Mouse (Mus musculus) mature B cell (primary cell): ENCODE results near the gene Spcs2.

ENCODE experiments used
- in situ Hi-C: fragments of 300-500 bp; cut with MboI; formaldehyde crosslinking; loops from 2 replicates; pipeline ENCODE4 v1.14.3; 2019

The Spcs2 gene

DNA sequence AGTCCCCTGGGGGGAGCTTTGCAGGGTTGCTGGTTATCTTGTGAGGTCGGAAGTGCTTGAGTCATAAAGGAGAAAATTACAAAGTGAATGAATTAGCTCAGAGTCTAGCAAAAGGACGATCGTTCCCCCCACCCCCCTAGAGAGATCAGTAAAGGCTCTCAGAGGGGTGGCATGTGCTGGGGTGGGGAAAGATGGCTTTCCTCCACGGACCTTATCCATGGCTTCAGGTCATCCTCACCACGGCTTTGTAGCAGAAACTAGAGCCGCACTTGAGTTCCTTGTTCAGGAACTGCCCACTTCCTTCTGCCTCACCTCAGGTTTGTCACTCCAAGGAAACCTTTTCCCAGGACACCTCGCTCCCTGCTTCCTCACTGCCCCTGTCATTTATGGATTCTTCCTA is at the start of gene Spcs2:
TSS of gene Spcs2 (minus strand) at position 101 of the 400 bp plus-strand sequence.
- in situ Hi-C loops = no loop called here

GRCm38 (mm10) chr7:99911038-99911437 is 47.8 kb upstream of the Spcs2 start:
- in situ Hi-C loops = no loop called here

DNA sequence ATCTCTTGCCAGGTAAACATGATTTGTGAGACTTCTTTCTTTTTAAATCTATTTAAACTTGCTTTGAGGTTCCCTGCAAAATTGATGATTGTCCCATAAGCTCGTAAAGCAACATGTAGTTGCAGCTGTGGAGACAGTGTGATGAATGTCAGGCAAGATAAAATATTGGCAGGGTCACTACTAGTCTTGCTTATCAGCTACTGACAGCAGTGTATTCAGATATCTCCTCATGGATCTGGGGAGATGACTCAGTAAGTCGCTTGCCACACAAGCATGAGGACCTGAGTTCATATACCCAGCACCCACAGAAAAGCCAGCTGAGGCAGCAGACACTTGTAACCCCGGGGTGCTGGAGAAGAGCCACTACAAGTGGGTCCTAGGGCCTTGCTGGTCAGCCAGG is 44.2 kb upstream of the Spcs2 start:
- in situ Hi-C loops = no loop called here

DNA sequence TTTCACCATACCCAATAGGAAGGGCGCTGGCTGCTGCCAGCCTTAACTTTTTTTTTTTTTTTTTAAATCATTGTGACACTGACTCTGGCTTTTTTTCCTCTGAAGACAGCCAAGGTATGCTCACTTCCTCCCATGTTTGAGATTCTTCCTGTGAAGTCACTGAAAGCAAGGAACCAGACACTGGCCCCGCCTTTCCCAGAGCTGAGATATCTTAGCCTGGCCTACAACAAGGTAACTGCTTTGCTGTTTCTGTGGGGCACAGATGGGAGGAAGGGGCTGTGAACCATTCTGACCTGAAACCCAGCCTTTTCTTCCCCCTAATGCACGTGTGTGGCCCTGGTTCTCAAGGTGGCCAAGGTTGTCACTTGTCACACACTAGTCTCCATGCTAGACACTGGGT is 43.1 kb upstream of the Spcs2 start:
- in situ Hi-C loops = no loop called here

DNA sequence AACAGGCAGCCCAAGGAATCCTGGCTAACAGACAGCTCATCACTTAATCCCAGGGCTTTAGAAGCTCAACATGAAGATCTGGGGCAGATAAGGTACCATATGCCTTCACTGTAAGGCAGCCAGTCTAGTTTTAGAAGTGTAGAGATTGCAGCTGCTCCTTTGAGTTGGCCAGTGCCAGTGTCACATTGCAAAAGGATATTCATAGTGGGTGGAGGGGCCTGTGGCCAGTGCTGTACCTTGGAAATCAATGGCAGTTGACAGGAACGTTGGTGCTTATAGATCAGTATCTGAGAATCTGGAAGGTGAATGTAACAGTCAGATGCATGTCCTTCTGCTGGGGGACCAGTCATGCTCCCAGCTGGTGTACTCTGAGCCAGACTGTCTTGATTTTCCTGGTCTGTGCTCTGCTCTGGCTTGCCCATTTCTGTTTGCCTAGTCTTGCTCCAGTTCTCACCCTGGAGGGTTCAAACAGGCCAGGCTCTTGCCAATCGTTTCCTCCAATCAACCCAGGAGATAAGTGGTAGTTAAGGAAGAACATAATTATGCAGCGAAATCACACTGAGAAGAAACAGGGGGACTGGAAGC is 41.3 kb upstream of the Spcs2 start:
- in situ Hi-C loops = no loop called here

DNA sequence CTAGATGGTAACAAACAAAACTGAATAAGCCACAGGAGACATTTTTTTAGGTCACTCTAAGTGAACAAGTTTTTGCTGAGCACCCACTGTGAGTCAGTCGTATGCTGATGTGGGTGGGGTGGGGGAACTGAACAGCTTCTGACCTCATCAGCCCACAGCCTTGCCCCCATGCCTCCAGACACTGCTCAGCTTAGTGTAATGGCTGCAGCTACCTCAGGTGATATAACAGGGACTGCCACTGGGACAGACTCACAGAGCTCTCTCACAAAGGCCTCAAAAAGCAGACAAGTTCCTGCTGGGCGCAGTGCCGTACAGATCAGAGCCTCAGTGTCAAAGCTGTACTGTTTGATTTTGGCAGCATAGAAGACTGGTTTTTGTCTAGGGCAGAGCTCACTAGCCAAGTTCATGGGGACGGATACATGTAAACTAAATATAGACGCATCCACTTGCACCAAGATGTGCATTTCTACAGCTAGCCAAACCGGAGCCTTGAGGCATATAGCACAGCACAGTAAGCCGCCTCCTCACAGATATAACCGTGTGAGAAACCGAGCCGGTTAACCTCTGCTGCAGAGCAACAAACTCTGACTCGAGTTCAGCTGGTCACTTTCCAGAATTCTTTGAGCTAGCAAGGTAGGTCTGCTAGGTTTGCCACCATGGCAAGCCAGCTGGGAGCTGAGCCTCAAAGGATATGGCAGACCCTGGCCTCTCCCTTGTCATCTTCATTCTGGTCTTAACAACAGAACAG is 39.8 kb upstream of the Spcs2 start:
- in situ Hi-C loops = no loop called here

DNA sequence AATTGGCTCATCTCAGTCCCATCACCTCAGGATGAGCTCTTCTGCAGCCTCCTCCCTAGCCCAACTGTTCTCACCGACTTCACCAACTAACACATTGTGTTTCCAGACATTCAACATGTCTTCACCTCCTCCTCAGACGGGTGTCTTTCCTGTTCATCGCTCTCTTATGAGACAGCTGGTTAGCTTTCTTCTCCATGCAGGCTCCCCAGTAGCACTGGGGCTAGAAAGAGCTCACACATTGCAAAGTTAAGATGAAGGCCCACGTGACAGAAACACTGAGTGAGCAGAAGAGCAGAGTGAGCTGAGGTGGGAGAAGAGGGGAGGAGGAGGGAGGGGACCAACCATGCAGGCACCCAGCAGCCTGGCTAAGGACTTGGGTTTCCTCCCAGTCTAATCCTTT is 38.9 kb upstream of the Spcs2 start:
- in situ Hi-C loops = no loop called here

- in situ Hi-C loops = no loop called here
Measured at GRCm38 (mm10) chr7:99896905-99897304, 33.6 kb upstream of the Spcs2 start.

DNA sequence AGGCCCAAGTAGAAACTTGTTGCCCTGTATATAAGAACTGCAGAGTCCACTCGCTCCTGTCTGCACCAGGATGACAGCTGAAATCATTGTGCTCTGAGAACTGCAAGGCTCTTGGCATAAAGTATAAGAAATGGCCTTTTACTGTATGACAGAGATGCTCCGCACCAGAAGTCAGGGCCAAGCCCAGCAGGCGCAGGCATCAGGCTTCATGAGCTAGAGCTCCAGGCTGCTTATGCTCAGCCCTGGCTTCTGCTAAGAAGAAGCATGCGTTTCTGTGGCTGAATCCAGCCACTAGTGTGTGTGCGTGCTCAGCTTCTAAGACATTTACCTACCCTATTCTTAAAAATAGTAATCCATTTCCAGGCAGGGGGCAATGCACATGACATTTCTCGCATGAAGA is 31.2 kb upstream of the Spcs2 start:
- in situ Hi-C loops = no loop called here

GRCm38 (mm10) chr7:99893967-99894366 is 30.7 kb upstream of the Spcs2 start:
- in situ Hi-C loops = no loop called here

GRCm38 (mm10) chr7:99892351-99892750 is 29.1 kb upstream of the Spcs2 start:
- in situ Hi-C loops = no loop called here

DNA sequence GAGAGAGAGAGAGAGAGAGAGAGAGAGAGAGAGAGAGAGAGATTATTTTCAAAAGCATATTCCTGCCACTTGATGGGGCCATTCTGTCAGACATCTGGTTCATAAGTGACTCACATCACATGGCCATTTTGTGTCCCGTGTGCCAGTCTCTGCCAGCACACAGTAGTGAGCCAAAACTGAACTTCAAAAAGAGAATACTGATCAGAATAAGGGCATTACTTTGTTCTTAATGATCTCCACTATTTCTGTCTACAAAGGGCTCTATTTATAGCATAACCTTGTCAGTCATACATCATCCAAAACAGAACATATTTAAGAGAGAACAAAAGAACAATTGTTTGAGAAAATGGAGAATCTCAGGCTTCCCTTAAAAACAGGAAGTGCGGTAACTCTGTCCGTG is 28.2 kb upstream of the Spcs2 start:
- in situ Hi-C loops = no loop called here

- in situ Hi-C loops = no loop called here
Measured at GRCm38 (mm10) chr7:99890168-99890755, 27.0 kb upstream of the Spcs2 start.

DNA sequence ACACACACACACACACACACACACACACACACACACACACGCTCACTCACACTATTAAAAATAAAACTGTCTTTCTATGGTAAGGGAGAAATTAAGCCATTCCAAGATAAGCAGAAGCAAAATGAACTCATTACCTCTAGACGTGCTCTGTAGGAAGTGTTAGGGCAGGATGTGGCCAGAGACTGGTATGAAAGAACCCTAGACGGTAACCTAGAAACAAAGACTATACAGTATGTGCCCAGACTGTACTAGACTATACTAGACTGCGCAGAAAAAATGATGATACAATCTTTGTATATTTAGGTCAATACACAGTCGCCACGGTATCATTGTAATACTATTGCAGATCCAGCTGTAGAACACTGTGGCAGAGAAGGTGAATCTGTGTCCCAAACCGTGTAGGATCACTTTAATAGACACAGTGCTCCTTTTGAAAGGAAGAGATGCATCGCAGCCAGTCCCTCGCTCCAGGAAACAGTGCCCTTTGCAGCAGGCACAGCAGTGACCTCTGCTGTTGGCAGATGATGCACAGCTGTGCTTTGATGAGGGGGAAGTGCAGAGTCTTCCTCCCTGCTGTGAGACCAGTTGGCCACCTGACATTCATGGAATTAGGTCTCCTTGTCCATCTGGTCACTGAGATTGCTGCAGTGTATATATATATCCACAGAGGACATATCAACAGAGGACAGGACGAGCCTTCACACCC is 26.1 kb upstream of the Spcs2 start:
- in situ Hi-C loops = no loop called here

GRCm38 (mm10) chr7:99887743-99888142 is 24.5 kb upstream of the Spcs2 start:
- in situ Hi-C loops = no loop called here

DNA sequence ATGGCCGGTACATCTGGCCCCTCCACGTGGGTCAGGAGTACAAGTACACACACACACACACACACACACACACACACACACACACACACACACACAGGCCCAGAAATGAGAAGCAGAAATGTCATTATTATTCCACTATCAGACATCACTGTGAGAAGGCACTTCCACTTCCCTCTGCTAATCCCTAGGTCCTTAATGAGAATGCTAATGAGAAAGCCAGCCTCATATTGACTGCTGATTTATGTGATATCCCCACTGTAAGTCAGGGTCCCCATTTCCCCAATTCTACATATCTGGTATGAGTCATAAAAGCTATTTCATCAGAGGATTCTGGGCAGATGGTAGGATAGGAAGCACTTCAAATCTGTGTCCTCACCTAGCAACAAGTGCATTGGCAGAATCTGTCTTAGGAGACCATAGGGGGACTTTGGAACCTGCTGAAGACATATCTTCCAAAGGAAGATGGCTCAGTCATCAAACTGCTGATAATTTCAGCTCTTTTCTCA is 24.0 kb upstream of the Spcs2 start:
- in situ Hi-C loops = no loop called here

DNA sequence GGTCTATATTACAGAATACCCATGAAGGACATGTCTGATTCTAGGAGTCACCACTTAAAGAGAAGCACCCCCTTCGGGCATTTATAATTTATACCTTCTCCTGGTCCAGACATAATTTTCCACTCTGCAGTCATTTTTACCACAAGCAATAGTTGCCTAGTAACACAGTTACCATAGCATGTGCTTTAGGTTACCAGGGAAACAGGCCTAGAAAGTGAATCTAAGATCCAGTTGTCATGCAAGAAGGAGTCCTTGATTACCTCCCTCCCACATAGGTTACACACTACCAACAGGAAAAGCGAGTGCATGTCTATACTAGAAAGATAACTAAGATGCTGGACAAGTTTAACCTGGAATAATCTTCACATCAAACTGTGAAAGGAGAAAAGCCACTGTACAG is 15.0 kb upstream of the Spcs2 start:
- in situ Hi-C loops = no loop called here

DNA sequence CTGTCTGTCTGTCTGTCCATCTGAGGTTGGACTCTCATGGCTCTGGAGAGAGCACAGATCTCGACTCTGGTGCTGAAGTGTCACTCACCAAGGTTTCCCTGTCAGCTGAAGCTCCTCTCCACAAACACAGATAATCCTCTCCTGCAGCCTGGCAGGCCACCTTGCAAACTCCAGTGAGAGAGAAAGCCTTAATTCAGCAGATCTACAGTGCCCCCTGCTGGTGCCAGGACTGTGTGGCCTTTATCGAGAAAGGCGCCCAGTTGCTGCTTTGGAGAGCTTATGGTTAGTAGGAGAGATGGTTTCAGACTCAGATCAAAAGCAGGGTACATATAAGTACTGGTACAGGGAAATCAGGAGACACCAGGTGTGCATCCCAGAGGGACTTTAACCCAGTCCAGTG is 13.1 kb upstream of the Spcs2 start:
- in situ Hi-C loops = no loop called here

DNA sequence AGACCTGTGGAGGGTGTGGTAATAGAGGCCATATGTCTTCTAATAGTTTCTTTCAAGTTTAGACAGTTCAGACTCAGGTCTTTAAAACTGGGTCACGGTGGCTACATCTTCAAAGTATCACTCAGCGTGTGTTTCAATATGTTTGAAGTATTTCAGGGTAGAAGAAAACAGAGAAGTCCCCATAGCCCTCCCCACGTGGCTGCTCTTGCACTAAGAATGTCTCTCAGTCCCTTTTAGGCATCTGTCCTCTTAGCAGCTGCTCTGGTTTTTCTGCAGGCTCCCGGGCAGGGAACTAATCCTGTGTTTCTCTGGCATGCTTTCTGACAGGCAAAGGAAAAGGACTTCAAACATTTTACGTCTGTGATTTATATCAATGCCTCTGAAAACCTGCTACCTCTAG is 12.6 kb upstream of the Spcs2 start:
- in situ Hi-C loops = no loop called here

- in situ Hi-C loops = no loop called here
Measured at GRCm38 (mm10) chr7:99873965-99874364, 10.7 kb upstream of the Spcs2 start.

GRCm38 (mm10) chr7:99869296-99869695 is 6.0 kb upstream of the Spcs2 start:
- in situ Hi-C loops = no loop called here

DNA sequence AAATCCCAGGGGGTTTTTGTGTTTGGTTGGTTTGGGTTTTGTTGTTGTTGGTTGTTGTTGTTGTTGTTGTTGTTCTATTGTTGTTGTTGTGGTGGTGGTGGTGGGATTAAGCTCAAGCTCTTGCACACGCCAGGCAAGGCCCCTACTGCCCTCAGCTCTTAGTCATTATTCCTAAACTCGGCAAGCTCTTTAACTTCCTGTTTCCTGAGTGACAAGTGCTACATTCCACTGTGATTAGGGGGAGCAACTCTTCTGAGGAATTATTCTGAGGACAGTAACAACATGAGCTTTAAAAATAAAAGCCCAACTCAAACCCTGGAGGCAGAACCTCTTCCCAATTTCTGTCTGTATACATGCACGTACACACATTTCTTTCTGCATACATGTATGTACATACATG is 2.0 kb upstream of the Spcs2 start:
- in situ Hi-C loops = no loop called here
